Mouse (Mus musculus) kidney, embryonic 16.5 days (tissue): ENCODE data around the gene AB124611. TPM values are rescaled to one million over a fixed set of nuclear protein-coding genes. Genes with fewer than 3 reads are reported as not detected.
A peak's percentile ranks its signal among the peaks of the same experiment; 100 is the strongest.
"Not testable (repeated sequence)": the region's sequence is repeated elsewhere in the genome, so short reads cannot be mapped to it uniquely, and the experiment has no call there.

Experiments
- ATAC-seq: fragments of 200-750 bp; cut with Nextera tagmentation; 2 replicates; pipeline ENCODE4 v1.8.0; 2017; ENCODE audit warnings: moderate TSS enrichment; ENCODE audit not compliant: low FRiP score, low TSS enrichment
- H3K27ac ChIP-seq: fragments of 300-500 bp; sonication (generic); 2 replicates; pipeline ENCODE4 v1.5.1; 2014; ENCODE audit warnings: low read length
- H3K27me3 ChIP-seq: fragments of 300-500 bp; sonication (generic); 2 replicates; pipeline ENCODE4 v1.6.1; 2014; ENCODE audit warnings: low read length, control low read depth, mixed read lengths; ENCODE audit not compliant: insufficient read depth
- H3K36me3 ChIP-seq: fragments of 300-500 bp; sonication (generic); 2 replicates; pipeline ENCODE4 v1.6.1; 2014; ENCODE audit warnings: low read length, control low read depth, mixed read lengths; ENCODE audit not compliant: insufficient read depth
- H3K4me1 ChIP-seq: fragments of 300-500 bp; sonication (generic); 2 replicates; pipeline ENCODE4 v1.6.1; 2014; ENCODE audit warnings: low read length, control low read depth, mixed read lengths; ENCODE audit not compliant: insufficient read depth
- H3K4me2 ChIP-seq: fragments of 300-500 bp; sonication (generic); replicated peaks from 2 replicates; pipeline ENCODE4 v1.6.1; 2014; ENCODE audit warnings: low read depth, low read length
- H3K4me3 ChIP-seq: fragments of 300-500 bp; sonication (generic); 2 replicates; pipeline ENCODE4 v1.5.1; 2014; ENCODE audit warnings: mild to moderate bottlenecking, low read length
- H3K9ac ChIP-seq: fragments of 300-500 bp; sonication (generic); replicated peaks from 2 replicates; pipeline ENCODE4 v1.6.1; 2014; ENCODE audit warnings: low read length
- H3K9me3 ChIP-seq: fragments of 300-500 bp; sonication (generic); 2 replicates; pipeline ENCODE4 v1.6.1; 2016; ENCODE audit warnings: low read length, control low read depth
- WGBS: fragments of 180-500 bp; shearing (Covaris S2); extraction: QIAGEN DNeasy Blood & Tissue Kit; methylation state at CpG from one replicate; pipeline ENCODE4 v1.1.7; 2014; 5-methylcytosine and 5-hydroxymethylcytosine counted together
- microRNA-seq: library from miRNA; unstranded; fragments of <30 nt; microRNA quantifications from one replicate; pipeline ENCODE4, GENCODE M21; 2016
- polyA plus RNA-seq: library from polyadenylated mRNA; unstranded; fragments of >200 nt; fragmentation: Nextera tagmentation; extraction: Ambion mirVana; gene quantifications from 2 replicates; pipeline ENCODE4 v1.2.1, GENCODE M21; 2015

The AB124611 gene
- polyA plus RNA-seq, 1 experiment from 2014 or later = 3.5 TPM

GRCm38 (mm10) chr9:21591831-21592702, 66.1 kb downstream of the AB124611 start:
- ATAC-seq = peak; percentile 64; the same call in 1 of the 2 replicates

GRCm38 (mm10) chr9:21592703-21593121, 66.7 kb downstream of the AB124611 start, which contains the start of the genes Timm29 and Yipf2:
Timm29 (plus strand) TSS chr9:21592722.
Yipf2 (minus strand) TSS chr9:21592828.
- Histone ChIP-seq H3K4me3 (peak within 1 kb of the TSS; percentile 92), H3K9me3 (no peaks in the 10 kb centered on the region), H3K4me2 (peak within 1 kb of the TSS; percentile 92), H3K36me3 (peaks cover 26% of the 10 kb centered on the region), H3K27me3 (no peaks in the 10 kb centered on the region), H3K27ac (peak within 1 kb of the TSS; percentile 80), H3K9ac (peak within 1 kb of the TSS; percentile 80), H3K4me1 (peaks cover 22% of the 10 kb centered on the region)
- WGBS = 0% methylated on average over 30 of the region's 30 CpGs
- ATAC-seq = peak; percentile 93

More at GRCm38 (mm10) chr9:21591831-21592702, 66.1 kb downstream of the AB124611 start:
- H3K4me2 ChIP-seq = peak overlapping the region; percentile 92
- peak overlapping the region; percentile 58; the same call in 1 of the 2 replicates for H3K27ac ChIP-seq
- peak overlapping the region; percentile 92 for H3K4me3 ChIP-seq
- peaks cover 22% of the 10 kb centered on the region for H3K4me1 ChIP-seq
- H3K36me3 ChIP-seq = peaks cover 33% of the 10 kb centered on the region
- 20% methylated on average over 17 of the region's 17 CpGs for WGBS
- peak overlapping the region; percentile 80 for H3K9ac ChIP-seq
- H3K27me3 ChIP-seq = no peaks in the 10 kb centered on the region
- H3K9me3 ChIP-seq = no peaks in the 10 kb centered on the region

GRCm38 (mm10) chr9:21593122-21593721, 67.2 kb downstream of the AB124611 start:
- Histone ChIP-seq H3K4me1 (peaks cover 22% of the 10 kb centered on the region), H3K36me3 (peaks cover 21% of the 10 kb centered on the region), H3K9ac (peak overlapping the region; percentile 80), H3K9me3 (no peaks in the 10 kb centered on the region), H3K4me3 (peak overlapping the region; percentile 92), H3K27me3 (no peaks in the 10 kb centered on the region), H3K27ac (peak overlapping the region; percentile 80), H3K4me2 (peak overlapping the region; percentile 92)
- peak; percentile 49 for ATAC-seq
- 1% methylated on average over 63 of the region's 69 CpGs for WGBS

- H3K9me3 ChIP-seq, H3K27ac ChIP-seq, H3K9ac ChIP-seq, ATAC-seq, H3K27me3 ChIP-seq: not testable (repeated sequence)
- Histone ChIP-seq H3K4me1 (peaks cover 22% of the 10 kb centered on the region), H3K36me3 (peaks cover 12% of the 10 kb centered on the region; the same call in 1 of the 2 replicates), H3K4me3 (peak overlapping the region; percentile 92; the same call in 1 of the 2 replicates), H3K4me2 (peak overlapping the region; percentile 92)
- 88% methylated on average over 8 of the region's 8 CpGs for WGBS
These were observed 68.4 kb downstream of the AB124611 start for GRCm38 (mm10) chr9:21594350-21594749.

GRCm38 (mm10) chr9:21594838-21595237, 68.9 kb downstream of the AB124611 start:
- ATAC-seq = no peak
- H3K4me1 ChIP-seq = peaks cover 22% of the 10 kb centered on the region
- 82% methylated on average over 2 of the region's 2 CpGs for WGBS
- no peak overlapping the region for H3K4me2 ChIP-seq
- no peaks in the 10 kb centered on the region for H3K27me3 ChIP-seq
- H3K36me3 ChIP-seq = peaks cover 7% of the 10 kb centered on the region; the same call in 1 of the 2 replicates
- no peak overlapping the region for H3K27ac ChIP-seq
- no peaks in the 10 kb centered on the region for H3K9me3 ChIP-seq
- no peak overlapping the region for H3K4me3 ChIP-seq
- no peak overlapping the region for H3K9ac ChIP-seq

Small RNAs within 50 kb of the gene (microRNA-seq; reads per million reads assigned to microRNA genes)
- gene Mir199a-1 = 4.4 reads per million, percentile 20 among the genes with 10 or more reads in this experiment

Other genes starting within 250 kb of the AB124611 start
- gene Kri1, start 238.2 kb upstream of the AB124611 start, polyA plus RNA-seq = 14.6 and 20.0 TPM in 2 replicates
- gene Cdkn2d, start 234.8 kb upstream of the AB124611 start, polyA plus RNA-seq = 50.9 and 51.7 TPM in 2 replicates
- gene Ap1m2, start 213.8 kb upstream of the AB124611 start, polyA plus RNA-seq = 45.2 and 48.9 TPM in 2 replicates
- 116 and 122 TPM in 2 replicates for gene Slc44a2, start 205.5 kb upstream of the AB124611 start, polyA plus RNA-seq
- gene Ilf3, start 158.3 kb upstream of the AB124611 start, polyA plus RNA-seq = 208 and 220 TPM in 2 replicates
- 62.8 and 64.5 TPM in 2 replicates for gene Qtrt1, start 114.3 kb upstream of the AB124611 start, polyA plus RNA-seq
- gene Dnm2, start 101.3 kb upstream of the AB124611 start, polyA plus RNA-seq = 85.7 and 92.4 TPM in 2 replicates
- 147 and 151 TPM in 2 replicates for gene Tmed1, start 15.9 kb upstream of the AB124611 start, polyA plus RNA-seq
- 27.1 and 32.1 TPM in 2 replicates for gene Carm1, start 20.7 kb downstream of the AB124611 start, polyA plus RNA-seq
- gene Timm29, start 66.5 kb downstream of the AB124611 start, polyA plus RNA-seq = 29.3 and 30.7 TPM in 2 replicates
- 40.1 and 43.8 TPM in 2 replicates for gene Yipf2, start 66.7 kb downstream of the AB124611 start, polyA plus RNA-seq
- 91.2 and 104 TPM in 2 replicates for gene Smarca4, start 90.0 kb downstream of the AB124611 start, polyA plus RNA-seq
- gene Ldlr, start 197.3 kb downstream of the AB124611 start, polyA plus RNA-seq = 30.6 and 33.2 TPM in 2 replicates
- gene Spc24, start 234.1 kb downstream of the AB124611 start, polyA plus RNA-seq = 120 and 134 TPM in 2 replicates